Mouse (Mus musculus) brain, embryonic 14.5 days (tissue): Measurements from ENCODE around the gene Gm10570.

ENCODE experiments used
- CTCF ChIP-seq: fragments of 200-500 bp; IDR thresholded peaks from 2 replicates; pipeline ENCODE4 v1.5.1; 2012; ENCODE audit warnings: inconsistent platforms, mild to moderate bottlenecking, moderate library complexity, borderline replicate concordance; ENCODE audit not compliant: insufficient read depth, insufficient read length; ENCODE audit errors: extremely low read depth
- POLR2A ChIP-seq: fragments of 200-500 bp; IDR thresholded peaks from 2 replicates; pipeline ENCODE4 v1.6.1; 2012; ENCODE audit warnings: mild to moderate bottlenecking, inconsistent platforms, borderline replicate concordance; ENCODE audit not compliant: poor library complexity, insufficient read depth, insufficient read length, severe bottlenecking; ENCODE audit errors: extremely low read depth

DNA sequence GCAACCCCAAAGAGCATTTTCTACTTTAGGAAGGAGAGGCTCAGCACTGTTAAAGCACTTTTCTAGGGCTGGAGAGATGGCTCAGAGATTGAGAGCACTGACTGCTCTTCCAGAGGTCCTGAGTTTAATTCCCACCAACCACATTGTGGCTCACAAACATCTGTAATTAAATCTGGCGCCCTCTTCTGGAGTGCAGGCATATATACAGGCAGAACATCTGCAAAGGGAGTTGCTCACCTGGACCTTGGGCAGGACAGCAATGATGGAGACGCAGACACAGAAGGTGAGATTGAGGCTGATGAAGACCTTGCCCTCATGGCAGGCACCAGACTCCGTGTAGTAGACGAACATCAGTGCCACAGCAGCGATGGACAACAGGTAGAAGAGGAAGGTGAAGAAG, 48.1 kb downstream of the Gm10570 start:
- TF ChIP-seq POLR2A (no peak), CTCF (peak; percentile 43; the same call in 1 of the 2 replicates)
